In genomic region chr13:42916194-42917033, GRCm38 (mm10) we compare ENCODE assay signal across 8 mouse cellular contexts.
DNase-seq lines count a peak whose midpoint lies in the region; ATAC-seq and TF ChIP-seq lines count a peak whose summit lies in the region.

No protein-coding gene starts in this region.

- DNase-seq in ES-E14 (ENCODE audit: low read depth, low spot score), result no peak
- peak; percentile 37 to 51 for DNase-seq in heart, postnatal 14 days
- DNase-seq in layer of hippocampus, adult 8-10 months (ENCODE audit: low spot score in 2 of 2), result peak; percentile 52 to 79
- DNase-seq in lung, embryonic 14.5 days, result peak; percentile 62
- peak; percentile 81 for DNase-seq in right cerebral cortex, adult 18-20 months
- no peak for DNase-seq in T-cell, adult 2 months (ENCODE audit: low spot score)

- intact Hi-C loops in heart, postnatal 14 days (cut with DNase I), result no loop called here

- peaks cover 26% of the 10 kb centered on the region for H3K27me3 ChIP-seq in forebrain, embryonic 12.5 days
- H3K27me3 ChIP-seq in lung, embryonic 14.5 days (ENCODE audit: insufficient read depth, low read length), result peaks cover 6% of the 10 kb centered on the region; the same call in 1 of the 2 replicates

- H3K4me3 ChIP-seq in ES-E14 (ENCODE audit: insufficient read depth in 1 of 2, low read depth in 1 of 2, low read length in 2 of 2, poor library complexity in 1 of 2, severe bottlenecking in 1 of 2), result peak overlapping the region; percentile 56 to 60
- H3K4me3 ChIP-seq in brown adipose tissue, adult 24 weeks (ENCODE audit: insufficient read depth, low read depth, low read length), result peak overlapping the region; percentile 67
- peak overlapping the region; percentile 67 for H3K4me3 ChIP-seq in forebrain, embryonic 12.5 days (replicated peaks)
- H3K4me3 ChIP-seq in lung, embryonic 14.5 days (ENCODE audit: low read depth, low read length), result peak overlapping the region; percentile 64

- in situ Hi-C loops in ES-E14 (cut with MboI; ENCODE audit: low sequenced_read_pairs in 2 of 2, unreplicated experiment in 2 of 2), result no loop called here

- WGBS in forebrain, embryonic 12.5 days, result 2% methylated on average over 54 of the region's 74 CpGs
- 1% methylated on average over 64 of the region's 74 CpGs for whole genome bisulfite sequencing in lung, embryonic 14.5 days

- no peaks in the 10 kb centered on the region for H3K9me3 ChIP-seq in ES-E14 (ENCODE audit: control insufficient read depth, insufficient read depth, low read depth, low read length)
- no peaks in the 10 kb centered on the region for H3K9me3 ChIP-seq in forebrain, embryonic 12.5 days
- H3K9me3 ChIP-seq in lung, embryonic 14.5 days (ENCODE audit: low read depth, low read length), result no peaks in the 10 kb centered on the region

- peaks cover 0 to 2% of the 10 kb centered on the region in 2 experiments; a peak in 1 of 4 replicates for H3K4me1 ChIP-seq in ES-E14 (ENCODE audit: control insufficient read depth in 2 of 2, insufficient read depth in 2 of 2, low read length in 2 of 2, poor library complexity in 1 of 2)
- H3K4me1 ChIP-seq in brown adipose tissue, adult 24 weeks (ENCODE audit: control insufficient read depth, insufficient read depth, insufficient read length, low read length), result peaks cover 3% of the 10 kb centered on the region; the same call in 1 of the 2 replicates
- H3K4me1 ChIP-seq in forebrain, embryonic 12.5 days, result peaks cover 24% of the 10 kb centered on the region
- peaks cover 9% of the 10 kb centered on the region; the same call in 1 of the 2 replicates for H3K4me1 ChIP-seq in lung, embryonic 14.5 days (ENCODE audit: insufficient read depth)

- H3K36me3 ChIP-seq in ES-E14 (ENCODE audit: control insufficient read depth, insufficient read depth, low read length, poor library complexity, severe bottlenecking), result no peaks in the 10 kb centered on the region
- no peaks in the 10 kb centered on the region for H3K36me3 ChIP-seq in forebrain, embryonic 12.5 days (replicated peaks)
- no peaks in the 10 kb centered on the region for H3K36me3 ChIP-seq in lung, embryonic 14.5 days (ENCODE audit: insufficient read depth)

- peak overlapping the region; percentile 6 for H3K9ac ChIP-seq in ES-E14 (ENCODE audit: insufficient read depth, low read depth, low read length, poor library complexity, severe bottlenecking)
- peak overlapping the region; percentile 77 for H3K9ac ChIP-seq in forebrain, embryonic 12.5 days
- H3K9ac ChIP-seq in lung, embryonic 14.5 days, result peak overlapping the region; percentile 66

- TF ChIP-seq CTCF in lung, embryonic 14.5 days (IDR thresholded peaks at IDR 0.05; ENCODE audit: low read depth), result no peak

- ATAC-seq in forebrain, embryonic 12.5 days (ENCODE audit: low FRiP score), result peak; percentile 75; the same call in 1 of the 2 replicates
- ATAC-seq in lung, embryonic 14.5 days (ENCODE audit: insufficient read depth), result peak; percentile 64

- peak overlapping the region; percentile 100 for H3K4me2 ChIP-seq in forebrain, embryonic 12.5 days
- H3K4me2 ChIP-seq in lung, embryonic 14.5 days, result peak overlapping the region; percentile 100

- H3K27ac ChIP-seq in ES-E14 (ENCODE audit: insufficient read depth, low read depth, low read length, poor library complexity, severe bottlenecking), result no peak overlapping the region
- no peak overlapping the region for H3K27ac ChIP-seq in brown adipose tissue, adult 24 weeks (replicated peaks; ENCODE audit: low read depth, low read length)
- no peak overlapping the region for H3K27ac ChIP-seq in forebrain, embryonic 12.5 days
- H3K27ac ChIP-seq in lung, embryonic 14.5 days (ENCODE audit: low read depth), result no peak overlapping the region

TF ChIP-seq in ES-E14, 5 proteins besides CTCF, POLR2A, EP300 and RAD21:
- TF ChIP-seq ZNF384 (IDR thresholded peaks at IDR 0.05; ENCODE audit: low read depth, low read length) (no peak), ZC3H11A (IDR thresholded peaks at IDR 0.05; ENCODE audit: borderline replicate concordance, low read depth, low read length) (no peak), CHD2 (IDR thresholded peaks at IDR 0.05; ENCODE audit: low read depth, low read length) (no peak), MAFK (IDR thresholded peaks at IDR 0.05; ENCODE audit: insufficient read depth, low read depth, low read length) (no peak), HCFC1 (IDR thresholded peaks at IDR 0.05; ENCODE audit: borderline replicate concordance, insufficient read depth, low read length) (no peak)

Comparison
In these comparisons a context has a peak if more than half of its experiments do, and no peak if none do; other contexts are left out.
1. DNase-seq: peak in heart, postnatal 14 days (2 of 2), layer of hippocampus, adult 8-10 months (2 of 2), lung, embryonic 14.5 days (single experiment) and right cerebral cortex, adult 18-20 months (single experiment); none in ES-E14 (single experiment) and T-cell, adult 2 months (single experiment).
2. H3K9ac ChIP-seq: peak in every context shown above with its lines; median percentile 77 in forebrain, embryonic 12.5 days; 66 in lung, embryonic 14.5 days; 6 in ES-E14.
3. Peak in every context shown above with its lines, with median percentiles within 50 percentile points of each other: H3K4me3 ChIP-seq.